Mouse (Mus musculus): ENCODE measurements at regions not wholly inside any gene's neighbourhood (a gene's known extent, or its start where the extent isn't known, plus 50 kb on each side); places are given as distances from the start of the nearest gene placed in this dataset.

GRCm38 (mm10) chr3:37919450-37920156 is 195.3 kb upstream of the Gm5148 start:
- Histone ChIP-seq H3K4me1 (ENCODE audit: control insufficient read depth, insufficient read depth, low read length) (no peaks in the 10 kb centered on the region), H3K27ac (ENCODE audit: insufficient read depth, low read depth, low read length) (no peak overlapping the region), H3K4me3 (ENCODE audit: insufficient read depth, low read depth, low read length) (no peak overlapping the region)
- no peak for TF ChIP-seq CTCF (IDR thresholded peaks at IDR 0.05; ENCODE audit: insufficient read depth, low read depth, low read length)
- no peak for TF ChIP-seq POLR2A (IDR thresholded peaks at IDR 0.05; ENCODE audit: insufficient read depth, low read depth, low read length)
- WGBS = 83% methylated on average over 4 of the region's 4 CpGs

GRCm38 (mm10) chr3:37916786-37917479 is 192.6 kb upstream of the Gm5148 start:
- Histone ChIP-seq H3K4me1 (ENCODE audit: control insufficient read depth, insufficient read depth, low read length) (no peaks in the 10 kb centered on the region), H3K4me3 (ENCODE audit: insufficient read depth, low read depth, low read length) (no peak overlapping the region), H3K27ac (ENCODE audit: insufficient read depth, low read depth, low read length) (no peak overlapping the region)
- WGBS = 66% methylated on average over 14 of the region's 14 CpGs
- no peak for TF ChIP-seq POLR2A (IDR thresholded peaks at IDR 0.05; ENCODE audit: insufficient read depth, low read depth, low read length)
- TF ChIP-seq CTCF (IDR thresholded peaks at IDR 0.05; ENCODE audit: insufficient read depth, low read depth, low read length) = no peak

DNA sequence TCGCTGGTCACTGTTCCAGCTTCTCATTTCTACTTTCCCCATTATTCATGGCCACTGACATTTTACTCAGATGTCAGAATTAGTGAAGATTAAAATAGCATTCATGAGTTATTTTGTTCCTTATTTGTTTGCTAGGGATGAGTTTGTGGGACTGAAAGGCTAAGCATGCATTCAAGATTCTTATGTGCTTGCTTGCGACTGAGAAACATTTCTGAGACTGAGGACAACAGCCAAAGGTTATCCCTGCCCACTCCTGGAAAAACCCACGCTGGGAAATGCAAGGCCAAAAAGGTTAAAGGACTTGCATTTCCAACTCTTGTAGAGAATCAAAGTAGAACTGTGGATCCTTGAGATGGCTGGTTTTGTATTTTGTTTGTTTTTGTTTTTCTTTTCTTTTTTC is 192.0 kb upstream of the Gm5148 start:
- Histone ChIP-seq H3K4me1 (ENCODE audit: control insufficient read depth, insufficient read depth, low read length) (no peaks in the 10 kb centered on the region), H3K27ac (ENCODE audit: insufficient read depth, low read depth, low read length) (no peak overlapping the region), H3K4me3 (ENCODE audit: insufficient read depth, low read depth, low read length) (no peak overlapping the region)
- 75% methylated on average over 3 of the region's 3 CpGs for WGBS
- TF ChIP-seq CTCF (IDR thresholded peaks at IDR 0.05; ENCODE audit: insufficient read depth, low read depth, low read length) (no peak), POLR2A (IDR thresholded peaks at IDR 0.05; ENCODE audit: insufficient read depth, low read depth, low read length) (no peak)

GRCm38 (mm10) chr3:37915673-37916072 is 191.4 kb upstream of the Gm5148 start:
- TF ChIP-seq CTCF (IDR thresholded peaks at IDR 0.05; ENCODE audit: insufficient read depth, low read depth, low read length) (no peak), POLR2A (IDR thresholded peaks at IDR 0.05; ENCODE audit: insufficient read depth, low read depth, low read length) (no peak)
- H3K27ac ChIP-seq (ENCODE audit: insufficient read depth, low read depth, low read length) = no peak overlapping the region
- H3K4me1 ChIP-seq (ENCODE audit: control insufficient read depth, insufficient read depth, low read length) = no peaks in the 10 kb centered on the region
- 82% methylated on average over 2 of the region's 2 CpGs for WGBS
- H3K4me3 ChIP-seq (ENCODE audit: insufficient read depth, low read depth, low read length) = no peak overlapping the region

DNA sequence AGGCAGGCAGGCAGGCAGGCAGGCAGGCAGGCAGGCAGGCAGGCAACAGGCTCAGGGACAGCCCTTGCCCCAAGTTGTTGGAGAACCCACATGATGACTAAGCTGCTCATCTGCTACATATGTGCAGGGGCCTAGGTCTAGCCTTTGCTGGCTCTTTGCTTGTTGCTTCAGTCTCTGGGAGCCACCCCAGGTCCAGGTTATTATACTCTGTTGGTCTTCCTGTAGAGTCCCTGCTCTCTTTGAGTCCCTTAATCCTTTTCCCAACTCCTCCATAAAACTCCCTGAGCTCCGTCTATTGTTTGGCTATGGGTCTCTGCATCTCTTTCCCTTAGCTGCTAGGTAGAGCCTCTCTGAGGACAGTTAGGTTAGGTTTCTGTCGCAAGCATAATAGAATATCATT is 189.8 kb upstream of the Gm5148 start:
- no peak overlapping the region for H3K4me3 ChIP-seq (ENCODE audit: insufficient read depth, low read depth, low read length)

DNA sequence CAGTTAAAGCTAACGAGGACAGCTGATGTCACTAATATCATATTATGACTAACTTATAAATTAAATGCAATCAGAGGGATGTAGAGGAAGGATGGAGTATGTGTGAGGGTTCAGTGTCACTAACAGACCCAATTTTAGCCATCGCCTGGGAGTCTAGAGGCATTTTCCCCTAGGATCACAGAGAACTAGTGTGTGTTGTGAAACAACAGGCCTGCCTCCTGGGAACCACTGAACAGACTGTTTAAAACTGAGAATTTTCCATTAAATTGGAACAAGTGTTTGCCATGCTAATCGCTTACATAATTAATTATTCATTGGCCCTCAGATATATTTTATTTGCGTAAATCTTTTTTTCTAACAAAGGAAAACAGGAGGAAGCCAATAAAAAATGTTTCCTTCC is 185.5 kb upstream of the Gm5148 start:
- no peak overlapping the region for H3K27ac ChIP-seq (ENCODE audit: insufficient read depth, low read depth, low read length)
- H3K4me3 ChIP-seq (ENCODE audit: insufficient read depth, low read depth, low read length) = no peak overlapping the region
- TF ChIP-seq CTCF (IDR thresholded peaks at IDR 0.05; ENCODE audit: insufficient read depth, low read depth, low read length) = no peak
- no peak for TF ChIP-seq POLR2A (IDR thresholded peaks at IDR 0.05; ENCODE audit: insufficient read depth, low read depth, low read length)
- no peaks in the 10 kb centered on the region for H3K4me1 ChIP-seq (ENCODE audit: control insufficient read depth, insufficient read depth, low read length)
- 91% methylated on average over 4 of the region's 4 CpGs for WGBS

More for the DNA sequence above, 189.8 kb upstream of the Gm5148 start:
- Histone ChIP-seq H3K27ac (ENCODE audit: insufficient read depth, low read depth, low read length) (no peak overlapping the region), H3K4me1 (ENCODE audit: control insufficient read depth, insufficient read depth, low read length) (no peaks in the 10 kb centered on the region)
- no peak for TF ChIP-seq POLR2A (IDR thresholded peaks at IDR 0.05; ENCODE audit: insufficient read depth, low read depth, low read length)
- 98% methylated on average over 2 of the region's 2 CpGs for WGBS

DNA sequence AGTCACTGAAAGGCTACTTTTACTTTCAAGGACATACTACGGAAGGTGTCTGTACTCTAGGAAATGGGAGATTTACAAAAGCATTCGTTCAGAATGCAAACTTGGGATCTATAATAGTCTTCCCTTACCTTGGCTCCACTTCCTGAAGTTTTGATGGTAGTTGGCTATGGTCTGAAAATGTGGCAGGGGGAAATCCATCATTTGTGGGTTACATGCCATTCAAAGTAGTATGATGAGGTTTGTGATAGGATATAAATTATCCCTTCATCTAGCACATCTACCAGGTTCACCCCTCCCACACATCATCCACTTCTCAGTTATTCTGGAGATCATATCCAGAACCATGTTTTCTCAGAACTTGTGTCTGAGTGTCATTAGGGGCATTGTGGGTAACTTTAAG is 184.7 kb upstream of the Gm5148 start:
- TF ChIP-seq CTCF (IDR thresholded peaks at IDR 0.05; ENCODE audit: insufficient read depth, low read depth, low read length) = no peak
- no peak for TF ChIP-seq POLR2A (IDR thresholded peaks at IDR 0.05; ENCODE audit: insufficient read depth, low read depth, low read length)
- WGBS = 93% methylated on average over 2 of the region's 2 CpGs
- no peak overlapping the region for H3K4me3 ChIP-seq (ENCODE audit: insufficient read depth, low read depth, low read length)
- no peaks in the 10 kb centered on the region for H3K4me1 ChIP-seq (ENCODE audit: control insufficient read depth, insufficient read depth, low read length)
- H3K27ac ChIP-seq (ENCODE audit: insufficient read depth, low read depth, low read length) = no peak overlapping the region

DNA sequence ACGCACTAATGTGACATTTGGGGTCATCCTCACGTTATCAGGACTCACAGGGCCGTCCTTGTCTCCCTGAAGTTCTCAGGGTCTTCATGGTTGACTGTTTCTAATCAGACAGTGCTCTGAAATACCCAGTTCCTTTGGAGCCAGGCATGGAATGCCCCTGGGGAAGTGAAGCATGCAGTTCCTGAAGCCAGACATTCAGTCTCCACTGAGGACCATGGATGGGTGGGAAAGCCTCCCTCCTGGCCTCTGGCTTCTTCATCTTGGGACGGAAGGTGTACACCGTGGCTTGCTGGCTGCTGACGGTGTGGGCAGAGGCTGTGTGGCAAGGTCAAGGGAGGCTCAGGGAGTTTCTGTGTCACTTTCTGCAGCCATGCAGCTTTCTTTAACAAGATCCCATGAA is 184.2 kb upstream of the Gm5148 start:
- no peak overlapping the region for H3K4me3 ChIP-seq (ENCODE audit: insufficient read depth, low read depth, low read length)
- H3K27ac ChIP-seq (ENCODE audit: insufficient read depth, low read depth, low read length) = no peak overlapping the region
- TF ChIP-seq POLR2A (IDR thresholded peaks at IDR 0.05; ENCODE audit: insufficient read depth, low read depth, low read length) (no peak), CTCF (IDR thresholded peaks at IDR 0.05; ENCODE audit: insufficient read depth, low read depth, low read length) (no peak)
- no peaks in the 10 kb centered on the region for H3K4me1 ChIP-seq (ENCODE audit: control insufficient read depth, insufficient read depth, low read length)
- 91% methylated on average over 6 of the region's 6 CpGs for WGBS

GRCm38 (mm10) chr3:37907432-37908088 is 183.3 kb upstream of the Gm5148 start:
- no peak for TF ChIP-seq CTCF (IDR thresholded peaks at IDR 0.05; ENCODE audit: insufficient read depth, low read depth, low read length)
- TF ChIP-seq POLR2A (IDR thresholded peaks at IDR 0.05; ENCODE audit: insufficient read depth, low read depth, low read length) = no peak
- WGBS = 86% methylated on average over 14 of the region's 14 CpGs
- no peaks in the 10 kb centered on the region for H3K4me1 ChIP-seq (ENCODE audit: control insufficient read depth, insufficient read depth, low read length)
- no peak overlapping the region for H3K4me3 ChIP-seq (ENCODE audit: insufficient read depth, low read depth, low read length)
- no peak overlapping the region for H3K27ac ChIP-seq (ENCODE audit: insufficient read depth, low read depth, low read length)
